Mouse (Mus musculus) forebrain, embryonic 12.5 days (tissue): ENCODE data around the gene Gatc. TPM values are rescaled to one million over a fixed set of nuclear protein-coding genes. Genes with fewer than 3 reads are reported as not detected.
A peak's percentile ranks its signal among the peaks of the same experiment; 100 is the strongest.
"Not testable (repeated sequence)": the region's sequence is repeated elsewhere in the genome, so short reads cannot be mapped to it uniquely, and the experiment has no call there.

Experiments
- ATAC-seq: fragments of 200-750 bp; cut with Nextera tagmentation; 2 replicates; pipeline ENCODE4 v1.8.0; 2017; ENCODE audit warnings: moderate TSS enrichment; ENCODE audit not compliant: low FRiP score
- H3K27ac ChIP-seq: fragments of 300-500 bp; sonication (generic); 2 replicates; pipeline ENCODE4 v1.5.1; 2016; ENCODE audit warnings: mild to moderate bottlenecking
- H3K27me3 ChIP-seq: fragments of 300-500 bp; sonication (generic); 2 replicates; pipeline ENCODE4 v1.6.1; 2016; ENCODE audit warnings: mild to moderate bottlenecking
- H3K36me3 ChIP-seq: fragments of 300-500 bp; sonication (generic); replicated peaks from 2 replicates; pipeline ENCODE4 v1.6.1; 2016; ENCODE audit warnings: mild to moderate bottlenecking
- H3K4me1 ChIP-seq: fragments of 300-500 bp; sonication (generic); 2 replicates; pipeline ENCODE4 v1.6.1; 2016
- H3K4me2 ChIP-seq: fragments of 300-500 bp; sonication (generic); 2 replicates; pipeline ENCODE4 v1.6.1; 2016; ENCODE audit warnings: mild to moderate bottlenecking, moderate library complexity
- H3K4me3 ChIP-seq: fragments of 300-500 bp; sonication (generic); replicated peaks from 2 replicates; pipeline ENCODE4 v1.5.1; 2016; ENCODE audit warnings: mild to moderate bottlenecking
- H3K9ac ChIP-seq: fragments of 300-500 bp; sonication (generic); 2 replicates; pipeline ENCODE4 v1.6.1; 2016; ENCODE audit warnings: mild to moderate bottlenecking
- H3K9me3 ChIP-seq: fragments of 300-500 bp; sonication (generic); 2 replicates; pipeline ENCODE4 v1.6.1; 2016
- WGBS: fragments of 180-500 bp; shearing (Covaris S2); methylation state at CpG from one replicate; pipeline ENCODE4 v1.1.7; 2016; 5-methylcytosine and 5-hydroxymethylcytosine counted together
- polyA plus RNA-seq: library from polyadenylated mRNA; unstranded; fragments of >200 nt; fragmentation: Nextera tagmentation; extraction: Ambion mirVana; gene quantifications from 2 replicates; pipeline ENCODE4 v1.2.1, GENCODE M21; 2016

The Gatc gene
- polyA plus RNA-seq = 41.5 and 42.1 TPM in 2 replicates

GRCm38 (mm10) chr5:115340577-115341313 lies at the start of gene Gatc, which contains the start of gene Triap1:
TSS of gene Gatc (minus strand) at chr5:115341178.
TSS of gene Triap1 (plus strand) at chr5:115341225.
- H3K27ac ChIP-seq = peak within 1 kb of the TSS; percentile 80
- peak within 1 kb of the TSS; percentile 87 for H3K4me3 ChIP-seq
- H3K36me3 ChIP-seq = peaks cover 54% of the 10 kb centered on the region
- no peaks in the 10 kb centered on the region for H3K9me3 ChIP-seq
- H3K4me1 ChIP-seq = peaks cover 24% of the 10 kb centered on the region
- peak within 1 kb of the TSS; percentile 87 for H3K9ac ChIP-seq
- peak; percentile 93 for ATAC-seq
- H3K27me3 ChIP-seq = no peaks in the 10 kb centered on the region
- H3K4me2 ChIP-seq = peak within 1 kb of the TSS; percentile 73
- under 1% methylated on average over 62 of the region's 62 CpGs for WGBS

- not testable (repeated sequence) for H3K27ac ChIP-seq, H3K36me3 ChIP-seq, ATAC-seq, H3K9ac ChIP-seq, H3K9me3 ChIP-seq, H3K27me3 ChIP-seq, H3K4me2 ChIP-seq, H3K4me1 ChIP-seq, H3K4me3 ChIP-seq
- WGBS = 88% methylated on average over 2 of the region's 2 CpGs
These were observed 37.9 kb upstream of the Gatc start for GRCm38 (mm10) chr5:115378882-115379281.

- ATAC-seq = no peak
- Histone ChIP-seq H3K27me3 (no peaks in the 10 kb centered on the region), H3K4me1 (peaks cover 23% of the 10 kb centered on the region), H3K36me3 (no peaks in the 10 kb centered on the region), H3K9ac (no peak overlapping the region), H3K4me3 (no peak overlapping the region), H3K27ac (peak overlapping the region; percentile 37; the same call in 1 of the 2 replicates), H3K4me2 (no peak overlapping the region), H3K9me3 (no peaks in the 10 kb centered on the region)
- WGBS = 81% methylated on average over 2 of the region's 2 CpGs
These were observed 34.5 kb upstream of the Gatc start for GRCm38 (mm10) chr5:115375436-115375835.

GRCm38 (mm10) chr5:115374204-115374820 lies 33.3 kb upstream of the Gatc start:
- Histone ChIP-seq H3K4me2 (peak overlapping the region; percentile 50), H3K27me3 (no peaks in the 10 kb centered on the region), H3K36me3 (no peaks in the 10 kb centered on the region), H3K27ac (peak overlapping the region; percentile 93), H3K4me1 (peaks cover 23% of the 10 kb centered on the region), H3K4me3 (peak overlapping the region; percentile 26), H3K9me3 (no peaks in the 10 kb centered on the region), H3K9ac (peak overlapping the region; percentile 44; the same call in 1 of the 2 replicates)
- no peak for ATAC-seq
- 10% methylated on average over 11 of the region's 11 CpGs for WGBS

DNA sequence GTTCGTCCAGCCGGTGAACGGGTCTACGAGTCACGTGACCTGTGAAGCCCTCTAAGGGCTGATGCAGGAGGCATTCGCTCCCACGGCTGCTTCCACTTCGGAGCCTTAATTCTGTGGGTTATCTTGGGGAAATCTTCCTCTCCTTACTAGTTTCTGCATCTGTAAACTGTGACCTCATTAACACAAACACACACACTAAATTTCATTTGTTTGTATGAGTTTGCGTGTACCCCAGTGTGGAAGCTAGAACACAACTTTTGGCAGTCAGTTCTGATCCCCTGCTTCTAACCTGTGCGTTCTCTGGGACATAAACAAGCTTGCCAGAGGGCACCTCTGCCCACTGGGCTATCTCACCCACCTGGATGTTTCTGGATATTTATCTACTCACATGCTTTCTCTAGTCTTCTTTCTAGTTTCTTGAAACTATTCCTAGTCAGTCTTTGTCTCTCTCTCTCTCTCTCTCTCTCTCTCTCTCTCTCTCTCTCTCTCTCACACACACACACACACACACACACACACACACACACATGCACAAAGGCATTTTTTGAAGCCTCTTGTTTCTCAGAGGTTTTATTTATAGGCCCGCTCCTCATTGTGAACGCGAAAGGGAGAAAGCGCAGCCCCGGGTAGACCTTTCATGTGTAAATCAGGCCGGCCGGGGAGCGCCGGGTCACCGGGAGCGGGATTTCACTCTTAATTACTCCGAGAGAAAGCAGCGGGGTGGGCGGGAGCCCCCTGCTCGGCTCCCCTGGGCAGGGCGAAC lies 32.6 kb upstream of the Gatc start:
- H3K36me3 ChIP-seq = no peaks in the 10 kb centered on the region
- H3K4me3 ChIP-seq = peak overlapping the region; percentile 26
- peak; percentile 92 for ATAC-seq
- H3K4me1 ChIP-seq = peaks cover 23% of the 10 kb centered on the region
- H3K27me3 ChIP-seq = no peaks in the 10 kb centered on the region
- H3K27ac ChIP-seq = peak overlapping the region; percentile 93
- peak overlapping the region; percentile 50 for H3K4me2 ChIP-seq
- H3K9ac ChIP-seq = peak overlapping the region; percentile 44; the same call in 1 of the 2 replicates
- 6% methylated on average over 26 of the region's 26 CpGs for WGBS
- no peaks in the 10 kb centered on the region for H3K9me3 ChIP-seq

GRCm38 (mm10) chr5:115371736-115372135 lies 30.8 kb upstream of the Gatc start:
- Histone ChIP-seq H3K9me3 (no peaks in the 10 kb centered on the region), H3K4me1 (peaks cover 23% of the 10 kb centered on the region), H3K9ac (no peak overlapping the region), H3K27me3 (no peaks in the 10 kb centered on the region), H3K36me3 (no peaks in the 10 kb centered on the region), H3K4me2 (no peak overlapping the region), H3K4me3 (no peak overlapping the region), H3K27ac (peak overlapping the region; percentile 51; the same call in 1 of the 2 replicates)
- 48% methylated on average over 9 of the region's 9 CpGs for WGBS
- ATAC-seq = no peak

- H3K27me3 ChIP-seq = no peaks in the 10 kb centered on the region
- no peaks in the 10 kb centered on the region for H3K36me3 ChIP-seq
- WGBS = 94% methylated on average over 4 of the region's 4 CpGs
- H3K4me1 ChIP-seq = peaks cover 21% of the 10 kb centered on the region
- no peaks in the 10 kb centered on the region for H3K9me3 ChIP-seq
- ATAC-seq = no peak
- H3K4me2 ChIP-seq = no peak overlapping the region
- no peak overlapping the region for H3K4me3 ChIP-seq
- no peak overlapping the region for H3K27ac ChIP-seq
- H3K9ac ChIP-seq = no peak overlapping the region
These were observed 23.8 kb upstream of the Gatc start for GRCm38 (mm10) chr5:115364782-115365181.

DNA sequence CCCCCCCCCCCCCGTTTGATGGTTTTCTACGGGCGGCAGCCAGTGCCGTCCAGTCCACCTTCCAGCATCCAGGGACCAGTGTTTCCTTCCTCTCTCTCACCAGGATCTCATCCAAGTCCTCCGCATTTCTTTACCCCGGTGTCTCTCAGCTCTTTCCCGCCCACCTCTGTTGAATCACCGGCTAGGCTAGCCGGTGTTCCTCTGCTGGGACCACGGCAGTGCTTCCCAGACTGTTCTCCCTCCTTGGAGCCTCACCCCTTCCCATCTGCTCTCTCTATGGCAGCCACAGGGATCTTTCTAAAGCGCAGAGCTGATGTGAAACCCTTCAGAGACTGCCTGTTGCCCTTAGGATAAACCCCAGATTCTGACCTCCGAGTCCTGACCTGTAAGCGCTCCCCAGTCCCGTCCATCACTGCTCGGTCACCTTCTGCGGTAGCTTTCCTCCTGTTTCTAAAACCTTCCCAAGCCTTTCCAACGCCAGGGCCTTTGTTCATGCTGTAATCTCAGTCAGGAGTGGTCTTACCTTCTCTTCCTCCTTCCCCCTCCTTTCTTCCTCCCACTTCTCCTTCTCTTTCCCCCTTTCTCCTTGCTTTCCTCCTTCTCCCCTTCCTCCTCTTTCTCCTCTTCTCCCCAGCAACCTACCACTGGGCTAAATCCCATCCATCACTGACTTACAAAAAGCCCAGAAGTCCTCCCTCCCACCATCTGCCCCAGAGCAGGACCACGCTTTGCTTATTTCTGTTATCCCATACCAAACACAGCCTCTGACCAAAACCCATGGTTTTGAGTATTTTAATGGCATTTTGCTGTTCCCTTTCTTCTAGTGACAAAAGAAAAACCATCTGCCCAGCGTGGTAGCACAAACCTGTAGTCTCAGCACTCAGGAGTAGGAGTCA lies 22.1 kb upstream of the Gatc start:
- no peaks in the 10 kb centered on the region for H3K9me3 ChIP-seq
- no peak for ATAC-seq
- H3K4me3 ChIP-seq = no peak overlapping the region
- H3K27me3 ChIP-seq = no peaks in the 10 kb centered on the region
- no peak overlapping the region for H3K9ac ChIP-seq
- H3K27ac ChIP-seq = peak overlapping the region; percentile 47
- peak overlapping the region; percentile 8; the same call in 1 of the 2 replicates for H3K4me2 ChIP-seq
- no peaks in the 10 kb centered on the region for H3K36me3 ChIP-seq
- WGBS = 20% methylated on average over 19 of the region's 19 CpGs
- H3K4me1 ChIP-seq = peaks cover 27% of the 10 kb centered on the region

DNA sequence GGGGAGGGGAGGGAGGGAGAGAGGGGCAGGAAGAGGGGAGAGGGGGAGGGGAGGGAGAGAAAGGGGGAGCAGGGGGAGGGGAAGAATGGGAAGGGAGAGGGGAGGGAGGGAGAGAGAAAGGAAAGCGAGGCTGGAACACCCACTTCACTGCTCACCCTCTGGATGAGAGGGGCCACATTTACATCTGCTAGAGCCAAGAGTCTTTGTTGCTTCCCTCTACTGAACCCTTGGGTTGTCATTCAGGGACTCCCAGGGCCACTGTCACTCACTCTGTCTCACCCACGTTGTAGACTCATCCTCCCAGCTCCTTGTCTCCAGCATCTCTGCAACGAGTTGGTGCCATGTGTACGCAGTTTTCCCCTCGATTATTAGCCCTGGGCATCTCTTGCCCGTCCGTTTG lies 21.2 kb upstream of the Gatc start:
- H3K4me2 ChIP-seq = no peak overlapping the region
- H3K4me1 ChIP-seq = peaks cover 27% of the 10 kb centered on the region
- H3K36me3 ChIP-seq = no peaks in the 10 kb centered on the region
- 40% methylated on average over 6 of the region's 7 CpGs for WGBS
- no peak for ATAC-seq
- no peak overlapping the region for H3K27ac ChIP-seq
- H3K9ac ChIP-seq = no peak overlapping the region
- H3K4me3 ChIP-seq = no peak overlapping the region
- no peaks in the 10 kb centered on the region for H3K9me3 ChIP-seq
- no peaks in the 10 kb centered on the region for H3K27me3 ChIP-seq

- Histone ChIP-seq H3K9ac (0 out of 2 replicates have a peak overlapping the region, but pooled peaks have one; percentile 22), H3K27me3 (no peaks in the 10 kb centered on the region), H3K36me3 (no peaks in the 10 kb centered on the region), H3K4me1 (peaks cover 26% of the 10 kb centered on the region), H3K9me3 (no peaks in the 10 kb centered on the region), H3K4me3 (no peak overlapping the region), H3K27ac (no peak overlapping the region), H3K4me2 (no peak overlapping the region)
- 71% methylated on average over 5 of the region's 5 CpGs for WGBS
- ATAC-seq = no peak
These were observed 18.9 kb upstream of the Gatc start for GRCm38 (mm10) chr5:115359851-115360372.

DNA sequence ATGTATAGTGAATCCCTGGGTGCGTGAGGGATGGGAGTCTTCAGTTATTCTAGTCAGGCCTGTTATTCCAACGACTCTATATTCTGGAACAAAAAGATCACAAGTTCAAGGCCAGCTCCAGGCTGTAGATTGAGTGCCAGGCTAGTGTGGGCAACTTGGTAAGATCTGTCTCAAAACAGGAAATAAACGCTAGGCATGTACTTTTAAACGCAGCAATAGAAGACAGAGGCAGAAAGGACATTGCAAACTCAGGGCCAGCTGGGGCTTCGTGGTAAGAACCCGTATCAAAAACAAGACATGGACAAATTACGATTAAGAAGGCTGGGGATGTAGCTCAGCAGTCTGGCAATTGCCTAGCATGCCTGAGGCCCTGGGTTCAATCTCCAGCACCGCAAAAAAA lies 18.5 kb upstream of the Gatc start:
- no peaks in the 10 kb centered on the region for H3K9me3 ChIP-seq
- WGBS = 90% methylated on average over 8 of the region's 8 CpGs
- H3K27ac ChIP-seq = 0 out of 2 replicates have a peak overlapping the region, but pooled peaks have one; percentile 31
- no peak for ATAC-seq
- no peaks in the 10 kb centered on the region for H3K27me3 ChIP-seq
- H3K4me3 ChIP-seq = no peak overlapping the region
- no peak overlapping the region for H3K4me2 ChIP-seq
- H3K4me1 ChIP-seq = peaks cover 26% of the 10 kb centered on the region
- H3K36me3 ChIP-seq = no peaks in the 10 kb centered on the region
- H3K9ac ChIP-seq = no peak overlapping the region
